Comparison of ENCODE assay signal across 25 mouse cellular contexts in the genomic region with DNA sequence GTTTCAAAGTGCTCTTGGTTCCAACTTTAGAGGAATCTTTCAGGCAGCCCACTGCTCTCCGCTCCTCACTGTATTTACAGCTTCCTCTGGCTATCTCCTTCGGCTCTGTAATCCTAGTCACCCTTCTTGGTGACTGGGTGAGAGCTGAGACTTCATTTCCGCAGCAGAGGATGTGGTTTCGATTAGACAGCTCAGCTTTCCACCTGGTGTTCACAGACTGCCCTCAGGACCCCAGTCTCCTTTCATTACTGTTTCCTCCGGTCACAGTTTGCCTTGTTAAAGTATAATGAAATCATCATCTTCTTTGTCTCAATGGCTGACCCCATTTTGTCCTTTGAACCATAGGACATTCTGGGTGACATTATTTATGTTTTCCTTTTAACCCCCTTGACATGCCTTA.
A peak's percentile ranks its signal among the peaks of the same experiment; 100 is the strongest.
DNase-seq lines count a peak whose midpoint lies in the region; ATAC-seq lines count a peak whose summit lies in the region.
"Had no signal": no experiment of that assay in that cellular context is flagged by ENCODE, and none has a peak within 500 bp of the region (broad histone marks: within the 10 kb centered on the region; RNA-seq: fewer than 3 reads in every experiment).

No protein-coding gene starts in this region.

- H3K27ac ChIP-seq in kidney, embryonic 16.5 days (ENCODE audit: low read length): no peak overlapping the region
- H3K27ac ChIP-seq: hindbrain, embryonic 12.5 days; hindbrain, postnatal 0 days; limb, embryonic 15.5 days; liver, embryonic 13.5 days; midbrain, embryonic 10.5 days; neural tube, embryonic 13.5 days had no signal

- no peaks in the 10 kb centered on the region for H3K36me3 ChIP-seq in kidney, embryonic 16.5 days (ENCODE audit: insufficient read depth, low read length)
- H3K36me3 ChIP-seq: hindbrain, embryonic 12.5 days; limb, embryonic 15.5 days; liver, embryonic 13.5 days; midbrain, embryonic 10.5 days; neural tube, embryonic 13.5 days had no signal

- H3K4me1 ChIP-seq in kidney, embryonic 16.5 days (ENCODE audit: insufficient read depth, low read length): no peaks in the 10 kb centered on the region
- H3K4me1 ChIP-seq: hindbrain, embryonic 12.5 days; limb, embryonic 15.5 days; liver, embryonic 13.5 days; midbrain, embryonic 10.5 days; neural tube, embryonic 13.5 days had no signal

- WGBS in kidney, embryonic 16.5 days: 13% methylated on average over 5 of the region's 5 CpGs

- H3K9ac ChIP-seq in kidney, embryonic 16.5 days (replicated peaks; ENCODE audit: low read length): no peak overlapping the region
- H3K9ac ChIP-seq: hindbrain, embryonic 12.5 days; limb, embryonic 15.5 days; liver, embryonic 13.5 days; neural tube, embryonic 13.5 days had no signal

- no peak overlapping the region for H3K4me2 ChIP-seq in kidney, embryonic 16.5 days (replicated peaks; ENCODE audit: low read depth, low read length)
- H3K4me2 ChIP-seq: hindbrain, embryonic 12.5 days; limb, embryonic 15.5 days; liver, embryonic 13.5 days; neural tube, embryonic 13.5 days had no signal

- no peaks in the 10 kb centered on the region for H3K27me3 ChIP-seq in kidney, embryonic 16.5 days (ENCODE audit: insufficient read depth, low read length)
- H3K27me3 ChIP-seq: hindbrain, embryonic 12.5 days; limb, embryonic 15.5 days; liver, embryonic 13.5 days; neural tube, embryonic 13.5 days had no signal

- H3K9me3 ChIP-seq in kidney, embryonic 16.5 days (ENCODE audit: low read length): no peaks in the 10 kb centered on the region
- H3K9me3 ChIP-seq: limb, embryonic 15.5 days; liver, embryonic 13.5 days; midbrain, embryonic 10.5 days had no signal

- DNase-seq in kidney, adult 11 months: no peak
- peak; percentile 60 for DNase-seq in embryo, embryonic 11 days
- DNase-seq in forelimb bud, embryonic 11.5 days (ENCODE audit: low read depth, low spot score): peak; percentile 59
- DNase-seq in heart, adult 8-10 months (ENCODE audit: low spot score): no peak
- DNase-seq in adrenal gland, postnatal 36 days: no peak
- DNase-seq in heart, adult 18-20 months: no peak
- DNase-seq: adrenal gland, postnatal 25 days; cerebellum, adult 18-20 months; cerebellum, postnatal 10 days; heart, postnatal 14 days; kidney, postnatal 14 days; liver, embryonic 13.5 days; lung, adult 18-20 months; thymus, postnatal 4 days had no signal

- no peak overlapping the region for H3K4me3 ChIP-seq in kidney, embryonic 16.5 days (ENCODE audit: low read length)
- H3K4me3 ChIP-seq: erythroblast, embryonic 14.5 days; hindbrain, embryonic 12.5 days; limb, embryonic 15.5 days; liver, embryonic 13.5 days; midbrain, embryonic 10.5 days; neural tube, embryonic 13.5 days had no signal

- peak; percentile 90 for ATAC-seq in kidney, embryonic 16.5 days (ENCODE audit: low FRiP score, low TSS enrichment)
- ATAC-seq: forebrain, embryonic 16.5 days; hindbrain, postnatal 0 days; intestine, embryonic 16.5 days; lung, postnatal 0 days; midbrain, embryonic 16.5 days had no signal

Comparison
In these comparisons a context has a peak if more than half of its experiments do, and no peak if none do; other contexts are left out.
1. DNase-seq: peak in embryo, embryonic 11 days (single experiment) and forelimb bud, embryonic 11.5 days (single experiment); none in kidney, adult 11 months (single experiment), heart, adult 8-10 months (single experiment), adrenal gland, postnatal 36 days (0 of 2) and heart, adult 18-20 months (0 of 2).